Mouse (Mus musculus) spleen, adult 2 months (tissue): ENCODE measurements around the gene Aff3. TPM values are rescaled to one million over a fixed set of nuclear protein-coding genes. Genes with fewer than 3 reads are reported as not detected.

Experiments
- DNase-seq, 2 experiments: peaks; one replicate each; pipeline versions ENCODE4 v3.0.0 to v3.0.0-alpha.2; 2012 to 2021; ENCODE audit warnings: low spot score in 2 of 2, low read depth in 1 of 2
- H3K27ac ChIP-seq: fragments of 200-500 bp; 2 replicates; pipeline ENCODE4 v1.5.1; 2012; ENCODE audit warnings: low read length, inconsistent platforms; ENCODE audit not compliant: insufficient read depth
- H3K27me3 ChIP-seq: fragments of 200-500 bp; 2 replicates; pipeline ENCODE4 v1.6.1; 2012; ENCODE audit warnings: mild to moderate bottlenecking, moderate library complexity, low read length, inconsistent platforms; ENCODE audit not compliant: control insufficient read depth, insufficient read depth
- H3K36me3 ChIP-seq: fragments of 200-500 bp; 2 replicates; pipeline ENCODE4 v1.6.1; 2012; ENCODE audit warnings: mild to moderate bottlenecking, low read length, inconsistent platforms; ENCODE audit not compliant: control insufficient read depth, insufficient read depth
- H3K4me1 ChIP-seq: fragments of 200-500 bp; 2 replicates; pipeline ENCODE4 v1.6.1; 2011; ENCODE audit warnings: inconsistent platforms; ENCODE audit not compliant: control insufficient read depth, insufficient read depth, insufficient read length
- H3K4me3 ChIP-seq: fragments of 200-500 bp; 2 replicates; pipeline ENCODE4 v1.5.1; 2011; ENCODE audit warnings: mild to moderate bottlenecking, inconsistent platforms; ENCODE audit not compliant: insufficient read depth, insufficient read length; ENCODE audit errors: extremely low read depth
- CTCF ChIP-seq: fragments of 200-500 bp; IDR thresholded peaks from 2 replicates; pipeline ENCODE4 v1.5.1; 2011; ENCODE audit warnings: mild to moderate bottlenecking, inconsistent platforms; ENCODE audit not compliant: insufficient read depth, insufficient read length, insufficient replicate concordance; ENCODE audit errors: extremely low read depth
- POLR2A ChIP-seq: fragments of 200-500 bp; IDR thresholded peaks from 2 replicates; pipeline ENCODE4 v1.6.1; 2011; ENCODE audit warnings: low read depth, low read length, inconsistent platforms
- WGBS: fragments of 180-500 bp; shearing (Covaris S2); methylation state at CpG from one replicate; pipeline ENCODE4 v1.1.7; 2018; 5-methylcytosine and 5-hydroxymethylcytosine counted together
- polyA plus RNA-seq: library from polyadenylated mRNA; depleted of rRNA; stranded (reverse); fragments of >200 nt; gene quantifications from 2 replicates; pipeline ENCODE4 v1.2.3, GENCODE M21; 2012

Aff3 gene
- polyA plus RNA-seq, 1 experiment: 20.2 TPM

DNA sequence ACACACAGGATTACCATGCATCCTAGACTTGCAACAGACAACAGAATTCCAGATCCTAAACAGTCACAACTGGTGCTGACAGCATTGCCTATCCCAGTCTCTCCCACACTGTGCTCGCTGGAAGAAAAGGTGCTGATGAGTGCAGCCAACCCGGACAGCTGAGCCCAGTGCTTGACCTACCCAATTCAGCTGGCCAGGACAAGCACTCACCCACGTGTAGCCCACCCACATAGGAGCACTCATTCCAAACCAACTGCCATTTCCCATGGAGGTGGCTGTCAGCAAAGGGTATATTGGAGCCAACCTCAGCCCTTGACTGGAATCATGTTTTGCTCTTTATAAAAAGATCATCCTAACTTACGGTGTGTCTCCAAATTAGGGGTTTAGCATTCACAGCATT lies 123.2 kb downstream of the Aff3 start:
- TF ChIP-seq POLR2A (no peak), CTCF (no peak)
- Histone ChIP-seq H3K27ac (no peak overlapping the region), H3K4me1 (no peaks in the 10 kb centered on the region), H3K4me3 (no peak overlapping the region), H3K27me3 (no peaks in the 10 kb centered on the region), H3K36me3 (peaks cover 1% of the 10 kb centered on the region; the same call in 1 of the 2 replicates)
- WGBS: 89% methylated on average over 4 of the region's 4 CpGs
- DNase-seq: no peak

DNA sequence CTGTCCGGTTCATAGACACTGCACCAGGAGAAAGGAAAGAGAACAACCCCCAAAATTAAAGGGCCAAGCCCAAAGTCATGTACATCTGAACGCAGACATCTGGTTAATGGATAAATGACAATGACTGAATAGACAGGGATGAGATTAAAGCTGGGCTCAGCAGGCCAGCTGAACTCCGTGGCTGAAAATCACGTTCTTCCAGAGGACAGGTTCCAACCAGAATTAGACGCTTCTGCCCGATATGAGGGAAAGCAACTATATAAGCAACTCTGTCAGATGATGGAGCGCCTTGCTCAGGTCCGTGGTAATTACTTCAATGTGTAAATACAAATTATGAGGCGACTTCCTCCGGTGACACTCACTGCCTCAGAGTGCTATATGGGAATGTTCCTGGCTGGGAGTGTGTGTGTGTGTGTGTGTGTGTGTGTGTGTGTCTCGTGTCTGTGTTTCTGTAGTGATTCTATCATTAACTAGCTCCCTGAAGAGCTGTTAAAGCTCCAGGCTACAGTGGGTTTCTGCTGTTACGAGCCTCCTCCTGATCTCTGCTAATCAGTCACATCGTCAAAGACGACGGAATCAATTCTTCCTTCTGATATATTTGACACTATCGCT lies 127.7 kb downstream of the Aff3 start:
- H3K4me3 ChIP-seq: no peak overlapping the region
- WGBS: 94% methylated on average over 16 of the region's 16 CpGs
- H3K27ac ChIP-seq: no peak overlapping the region
- H3K36me3 ChIP-seq: peaks cover 10% of the 10 kb centered on the region; the same call in 1 of the 2 replicates
- no peak for DNase-seq
- H3K27me3 ChIP-seq: no peaks in the 10 kb centered on the region
- H3K4me1 ChIP-seq: no peaks in the 10 kb centered on the region
- no peak for TF ChIP-seq POLR2A
- no peak for TF ChIP-seq CTCF

DNA sequence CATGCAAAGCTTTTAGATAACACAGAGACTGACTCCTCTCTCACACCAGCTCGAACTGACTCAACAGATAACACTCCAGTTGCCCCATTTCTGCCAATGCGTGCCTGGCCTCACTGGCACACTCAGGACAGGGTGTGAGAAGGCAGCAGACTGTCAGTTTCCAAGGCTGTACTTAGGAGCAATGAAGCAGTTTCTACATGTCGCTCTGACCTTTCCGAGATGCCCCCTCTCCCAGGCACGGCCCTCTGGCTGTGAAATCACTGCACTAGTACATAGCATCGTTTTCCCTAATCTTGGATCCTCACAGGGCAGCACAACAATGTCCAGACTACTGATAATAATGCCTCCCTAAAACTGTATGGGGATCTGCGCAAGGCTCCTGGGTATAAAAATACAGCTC lies 132.2 kb downstream of the Aff3 start:
- Histone ChIP-seq H3K27me3 (no peaks in the 10 kb centered on the region), H3K27ac (no peak overlapping the region), H3K36me3 (peaks cover 12% of the 10 kb centered on the region; the same call in 1 of the 2 replicates), H3K4me3 (no peak overlapping the region), H3K4me1 (no peaks in the 10 kb centered on the region)
- 88% methylated on average over 7 of the region's 7 CpGs for WGBS
- TF ChIP-seq CTCF (no peak), POLR2A (no peak)
- DNase-seq: no peak

GRCm38 (mm10) chr1:38528607-38529006 lies 136.1 kb downstream of the Aff3 start:
- 89% methylated on average over 5 of the region's 5 CpGs for WGBS
- no peak for TF ChIP-seq CTCF
- no peak for TF ChIP-seq POLR2A
- no peaks in the 10 kb centered on the region for H3K4me1 ChIP-seq
- no peaks in the 10 kb centered on the region for H3K27me3 ChIP-seq
- H3K36me3 ChIP-seq: peaks cover 4% of the 10 kb centered on the region; the same call in 1 of the 2 replicates
- DNase-seq: no peak
- H3K4me3 ChIP-seq: no peak overlapping the region
- H3K27ac ChIP-seq: no peak overlapping the region

DNA sequence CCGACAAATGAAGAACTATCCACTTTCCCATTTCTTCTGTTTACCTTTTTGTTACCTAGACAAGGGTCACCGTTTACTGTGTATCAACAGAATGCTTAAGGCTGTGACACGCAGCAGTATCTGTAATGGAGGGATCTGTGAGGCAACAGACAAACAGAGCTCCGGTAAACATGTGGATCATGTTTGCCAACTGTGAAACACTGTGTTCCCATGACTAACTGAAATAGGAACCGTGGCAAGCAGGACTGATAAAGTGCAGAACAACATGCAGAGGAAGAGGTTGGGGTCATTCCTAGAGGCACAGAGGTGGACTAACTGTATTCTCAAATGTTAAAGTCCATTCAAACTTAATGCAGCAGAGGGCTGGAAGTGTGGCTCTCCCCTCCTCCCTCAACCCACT lies 138.2 kb downstream of the Aff3 start:
- H3K27ac ChIP-seq: no peak overlapping the region
- no peak overlapping the region for H3K4me3 ChIP-seq
- no peak for DNase-seq
- peaks cover 11% of the 10 kb centered on the region for H3K36me3 ChIP-seq
- no peaks in the 10 kb centered on the region for H3K27me3 ChIP-seq
- no peaks in the 10 kb centered on the region for H3K4me1 ChIP-seq
- WGBS: 94% methylated on average over 5 of the region's 5 CpGs
- TF ChIP-seq POLR2A (no peak), CTCF (no peak)

DNA sequence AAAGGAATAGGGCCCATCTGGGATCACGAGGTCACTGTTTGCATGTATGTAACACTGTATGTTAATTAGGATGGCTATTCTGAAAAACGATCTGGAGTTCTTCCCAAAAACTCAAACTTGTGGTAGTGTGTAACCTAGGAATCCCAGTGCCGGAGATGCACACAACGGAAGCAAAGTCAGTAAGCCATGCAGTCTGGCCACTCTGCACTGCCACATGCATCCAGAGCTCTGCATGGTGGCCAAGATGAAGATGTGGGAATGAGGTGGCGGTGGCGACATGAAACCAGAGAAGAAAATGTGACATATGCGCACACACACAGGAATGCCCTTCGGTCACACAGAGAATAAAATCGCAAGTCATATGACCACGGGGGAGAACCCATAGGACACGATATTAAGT lies 143.1 kb downstream of the Aff3 start:
- DNase-seq: no peak
- no peak overlapping the region for H3K4me3 ChIP-seq
- no peaks in the 10 kb centered on the region for H3K27me3 ChIP-seq
- TF ChIP-seq CTCF (no peak), POLR2A (no peak)
- H3K27ac ChIP-seq: no peak overlapping the region
- 94% methylated on average over 11 of the region's 11 CpGs for WGBS
- H3K4me1 ChIP-seq: no peaks in the 10 kb centered on the region
- H3K36me3 ChIP-seq: peaks cover 13% of the 10 kb centered on the region

GRCm38 (mm10) chr1:38516225-38516624 lies 148.5 kb downstream of the Aff3 start:
- TF ChIP-seq CTCF (no peak), POLR2A (no peak)
- Histone ChIP-seq H3K4me1 (no peaks in the 10 kb centered on the region), H3K36me3 (peaks cover 8% of the 10 kb centered on the region), H3K27ac (no peak overlapping the region), H3K4me3 (no peak overlapping the region), H3K27me3 (no peaks in the 10 kb centered on the region)
- no peak for DNase-seq
- WGBS: 47% methylated on average over 1 of the region's 1 CpGs
